Mouse (Mus musculus) hindbrain, embryonic 16.5 days (tissue): ENCODE data around the gene Fasl. TPM values are rescaled to one million over a fixed set of nuclear protein-coding genes. Genes with fewer than 3 reads are reported as not detected.

Experiments used
- ATAC-seq: fragments of 200-750 bp; cut with Nextera tagmentation; 2 replicates; pipeline ENCODE4 v1.8.0; 2017; ENCODE audit warnings: moderate TSS enrichment, moderate library complexity
- H3K27ac ChIP-seq: fragments of 300-500 bp; sonication (generic); 2 replicates; pipeline ENCODE4 v1.5.1; 2014; ENCODE audit warnings: low read depth, mild to moderate bottlenecking, control low read depth, low read length, moderate library complexity
- H3K27me3 ChIP-seq: fragments of 300-500 bp; sonication (generic); replicated peaks from 2 replicates; pipeline ENCODE4 v1.6.1; 2014; ENCODE audit warnings: low read length; ENCODE audit not compliant: control insufficient read depth, insufficient read depth
- H3K36me3 ChIP-seq: fragments of 300-500 bp; sonication (generic); 2 replicates; pipeline ENCODE4 v1.6.1; 2014; ENCODE audit warnings: mild to moderate bottlenecking, low read length, moderate library complexity, mixed read lengths; ENCODE audit not compliant: control insufficient read depth, insufficient read depth
- H3K4me1 ChIP-seq: fragments of 300-500 bp; sonication (generic); 2 replicates; pipeline ENCODE4 v1.6.1; 2014; ENCODE audit warnings: low read depth, low read length; ENCODE audit not compliant: control insufficient read depth, insufficient read depth
- H3K4me2 ChIP-seq: fragments of 300-500 bp; sonication (generic); 2 replicates; pipeline ENCODE4 v1.6.1; 2014; ENCODE audit warnings: mild to moderate bottlenecking, low read length, control low read depth, moderate library complexity
- H3K4me3 ChIP-seq: fragments of 300-500 bp; sonication (generic); 2 replicates; pipeline ENCODE4 v1.5.1; 2014; ENCODE audit warnings: mild to moderate bottlenecking, low read length, control low read depth, moderate library complexity
- H3K9ac ChIP-seq: fragments of 300-500 bp; sonication (generic); 2 replicates; pipeline ENCODE4 v1.6.1; 2014; ENCODE audit warnings: low read depth, mild to moderate bottlenecking, control low read depth, low read length, moderate library complexity
- H3K9me3 ChIP-seq: fragments of 300-500 bp; sonication (generic); 2 replicates; pipeline ENCODE4 v1.6.1; 2014; ENCODE audit warnings: mild to moderate bottlenecking, low read length, moderate library complexity; ENCODE audit not compliant: control insufficient read depth
- WGBS: fragments of 180-500 bp; shearing (Covaris S2); extraction: QIAGEN DNeasy Blood & Tissue Kit; methylation state at CpG from one replicate; pipeline ENCODE4 v1.1.7; 2014; 5-methylcytosine and 5-hydroxymethylcytosine counted together
- polyA plus RNA-seq: library from polyadenylated mRNA; unstranded; fragments of >200 nt; fragmentation: Nextera tagmentation; extraction: Ambion mirVana; gene quantifications from 2 replicates; pipeline ENCODE4 v1.2.1, GENCODE M21; 2015

The Fasl gene
- polyA plus RNA-seq, 1 experiment from 2014 or later, result 0.08 TPM

GRCm38 (mm10) chr1:161734314-161734713 is 54.0 kb downstream of the Fasl start:
- Histone ChIP-seq H3K27me3 (no peaks in the 10 kb centered on the region), H3K9me3 (no peaks in the 10 kb centered on the region), H3K27ac (no peak overlapping the region), H3K9ac (no peak overlapping the region), H3K4me3 (no peak overlapping the region), H3K4me2 (no peak overlapping the region), H3K4me1 (no peaks in the 10 kb centered on the region), H3K36me3 (no peaks in the 10 kb centered on the region)
- WGBS, result 92% methylated on average over 11 of the region's 11 CpGs
- no peak for ATAC-seq

Other genes starting within 250 kb of the Fasl start
- gene Suco, start 88.2 kb upstream of the Fasl start, polyA plus RNA-seq, result 17.5 and 20.1 TPM in 2 replicates
- 36.2 and 37.1 TPM in 2 replicates for gene Pigc, start 180.7 kb upstream of the Fasl start, polyA plus RNA-seq
- 0.25 TPM in 1 of 2 replicates, not detected in the other for gene 4930558K02Rik, start 191.1 kb upstream of the Fasl start, polyA plus RNA-seq